Mouse (Mus musculus) limb, embryonic 11.5 days (tissue): Measurements from ENCODE around the gene Unc93a2. TPM values are rescaled to one million over a fixed set of nuclear protein-coding genes. Genes with fewer than 3 reads are reported as not detected.
A peak's percentile ranks its signal among the peaks of the same experiment; 100 is the strongest.
"Not testable (repeated sequence)": the region's sequence is repeated elsewhere in the genome, so short reads cannot be mapped to it uniquely, and the experiment has no call there.

Experiments
- ATAC-seq: fragments of 200-750 bp; cut with Nextera tagmentation; 2 replicates; pipeline ENCODE4 v1.8.0; 2017; ENCODE audit warnings: low read depth; ENCODE audit not compliant: insufficient number of reproducible peaks, low FRiP score, low TSS enrichment
- DNase-seq: peaks from one replicate; pipeline ENCODE4 v3.0.0-alpha.2; 2015; ENCODE audit warnings: low spot score
- H3K27ac ChIP-seq: fragments of 300-500 bp; sonication (generic); replicated peaks from 2 replicates; pipeline ENCODE4 v1.5.1; 2014; ENCODE audit warnings: low read depth, mild to moderate bottlenecking, low read length
- H3K27me3 ChIP-seq: fragments of 300-500 bp; sonication (generic); 2 replicates; pipeline ENCODE4 v1.6.1; 2014; ENCODE audit warnings: mild to moderate bottlenecking, low read length, mixed read lengths; ENCODE audit not compliant: control insufficient read depth, insufficient read depth
- H3K36me3 ChIP-seq: fragments of 300-500 bp; sonication (generic); 2 replicates; pipeline ENCODE4 v1.6.1; 2014; ENCODE audit warnings: mild to moderate bottlenecking, low read length, moderate library complexity, mixed read lengths; ENCODE audit not compliant: control insufficient read depth, insufficient read depth
- H3K4me1 ChIP-seq: fragments of 300-500 bp; sonication (generic); 2 replicates; pipeline ENCODE4 v1.6.1; 2014; ENCODE audit warnings: low read length, mixed read lengths; ENCODE audit not compliant: control insufficient read depth, insufficient read depth
- H3K4me2 ChIP-seq: fragments of 300-500 bp; sonication (generic); 2 replicates; pipeline ENCODE4 v1.6.1; 2014; ENCODE audit warnings: low read depth, mild to moderate bottlenecking, moderate library complexity; ENCODE audit not compliant: severe bottlenecking
- H3K4me3 ChIP-seq: fragments of 300-500 bp; sonication (generic); 2 replicates; pipeline ENCODE4 v1.5.1; 2014; ENCODE audit warnings: low read depth, low read length
- H3K9ac ChIP-seq: fragments of 300-500 bp; sonication (generic); 2 replicates; pipeline ENCODE4 v1.6.1; 2014; ENCODE audit warnings: mild to moderate bottlenecking, low read length
- H3K9me3 ChIP-seq: fragments of 300-500 bp; sonication (generic); 2 replicates; pipeline ENCODE4 v1.6.1; 2016; ENCODE audit warnings: low read length; ENCODE audit not compliant: control insufficient read depth
- WGBS: fragments of 180-500 bp; shearing (Covaris S2); extraction: QIAGEN DNeasy Blood & Tissue Kit; methylation state at CpG from one replicate; pipeline ENCODE4 v1.1.7; 2014; 5-methylcytosine and 5-hydroxymethylcytosine counted together
- polyA plus RNA-seq: library from polyadenylated mRNA; unstranded; fragments of >200 nt; fragmentation: Nextera tagmentation; extraction: Ambion mirVana; gene quantifications from 2 replicates; pipeline ENCODE4 v1.2.1, GENCODE M21; 2014

Unc93a2 gene
- not detected in 2 replicates for polyA plus RNA-seq

DNA sequence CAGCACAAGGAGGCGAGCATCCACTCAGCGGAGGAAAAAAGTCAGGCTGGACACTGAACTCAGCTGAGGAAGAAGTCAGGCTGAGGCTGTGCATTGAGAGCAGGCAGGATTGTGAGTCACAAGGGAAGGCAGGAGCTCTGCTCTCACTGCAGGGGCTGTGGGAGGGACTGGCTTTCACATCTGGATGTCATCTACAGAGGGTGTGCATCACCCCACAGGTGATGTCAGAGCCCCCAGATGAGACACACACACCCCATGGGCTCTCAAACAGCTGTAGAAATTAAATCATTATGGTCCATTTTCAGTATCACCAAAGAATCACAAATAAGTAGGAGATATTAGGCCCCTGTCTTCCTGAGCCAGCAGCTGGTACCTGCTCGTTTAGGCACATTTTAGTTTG is at the start of gene Unc93a2:
Gene Unc93a2 (minus strand): TSS at position 101 of the 400 bp plus-strand sequence.
- H3K4me1 ChIP-seq, H3K27me3 ChIP-seq, H3K4me3 ChIP-seq, H3K27ac ChIP-seq, DNase-seq, H3K9ac ChIP-seq, ATAC-seq, H3K4me2 ChIP-seq, H3K9me3 ChIP-seq, H3K36me3 ChIP-seq: not testable (repeated sequence)
- WGBS, result 82% methylated on average over 3 of the region's 3 CpGs

DNA sequence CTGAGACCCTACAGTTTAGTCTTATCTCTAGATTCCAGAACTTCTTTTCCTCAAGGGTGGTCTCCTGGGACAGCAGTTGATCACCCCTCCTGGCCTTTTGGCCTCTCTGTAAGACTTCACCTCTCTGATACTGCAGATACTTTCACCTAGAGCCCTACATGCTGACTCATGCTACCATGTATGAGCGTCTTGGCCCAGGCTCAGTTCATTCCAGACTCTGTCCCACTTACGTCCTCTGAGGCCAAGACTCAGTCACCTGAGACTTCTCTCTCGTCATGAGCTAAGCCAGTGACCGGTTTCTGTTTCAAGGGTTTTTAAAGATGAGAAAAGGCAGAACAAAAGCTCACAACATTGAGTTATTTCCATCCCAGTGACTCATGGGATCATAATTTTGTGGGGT is 48.9 kb upstream of the Unc93a2 start:
- not testable (repeated sequence) for H3K4me2 ChIP-seq, ATAC-seq, H3K36me3 ChIP-seq, H3K27ac ChIP-seq, H3K9ac ChIP-seq, DNase-seq, H3K4me1 ChIP-seq, H3K9me3 ChIP-seq, H3K4me3 ChIP-seq, H3K27me3 ChIP-seq
- WGBS, result 92% methylated on average over 4 of the region's 4 CpGs

DNA sequence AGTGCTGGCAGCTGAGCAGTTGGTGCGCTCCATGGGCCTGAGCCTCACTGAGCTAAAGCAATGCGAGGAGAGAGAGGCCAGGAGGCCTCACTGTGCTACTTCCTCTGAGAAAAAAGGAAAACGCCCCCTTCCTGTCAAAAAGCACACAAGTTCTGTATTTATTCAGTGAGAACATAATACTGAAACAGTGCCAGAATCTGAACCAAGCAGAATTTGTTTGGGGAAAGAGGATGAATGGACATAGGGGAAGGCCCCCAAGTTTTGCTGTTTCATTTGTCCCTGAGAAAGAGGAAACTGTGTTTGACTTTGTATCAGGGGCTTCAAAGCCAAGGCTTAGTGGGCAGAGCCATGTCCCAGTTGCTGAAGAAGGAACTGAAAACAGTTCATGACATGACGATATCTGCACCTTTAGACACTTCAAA is 45.0 kb upstream of the Unc93a2 start:
- WGBS, result 83% methylated on average over 4 of the region's 4 CpGs
- not testable (repeated sequence) for H3K4me1 ChIP-seq

DNA sequence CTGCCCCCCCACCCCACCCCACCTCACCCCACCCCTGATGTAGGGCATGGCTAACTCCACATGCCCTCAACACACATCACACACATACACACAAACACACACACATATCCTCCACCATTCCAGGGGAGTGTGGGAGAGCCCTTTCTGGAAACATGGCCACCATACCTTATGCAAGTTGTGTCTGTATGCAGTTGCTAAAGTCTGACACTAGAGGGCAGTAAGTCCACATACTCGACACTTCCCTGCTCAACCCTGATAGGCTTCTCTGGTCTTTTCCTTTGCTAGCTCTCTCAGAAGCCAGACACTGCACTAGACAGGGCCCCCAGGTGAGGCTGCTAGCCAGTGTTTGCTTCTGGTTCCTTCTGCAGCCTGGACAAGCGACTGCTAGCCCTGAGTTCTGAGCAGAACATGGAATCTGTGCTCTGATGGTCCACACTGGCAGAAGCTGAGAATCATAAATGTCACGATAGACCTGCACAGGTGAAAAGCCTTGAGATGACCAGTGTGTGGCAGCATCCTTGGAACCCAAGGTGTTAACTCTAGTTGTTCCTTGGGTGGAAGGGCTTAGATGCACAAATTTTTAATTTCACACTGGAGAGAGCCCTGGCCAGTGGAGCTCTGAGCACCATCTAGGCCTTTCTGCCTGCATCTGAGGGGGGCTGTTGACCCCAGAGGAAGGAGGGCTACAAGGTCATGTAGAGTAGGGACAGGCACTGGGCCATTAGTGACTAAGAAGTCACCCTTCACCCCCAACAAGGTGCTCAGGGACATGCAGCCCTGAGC is 35.1 kb upstream of the Unc93a2 start:
- WGBS, result 33% methylated on average over 3 of the region's 3 CpGs
- not testable (repeated sequence) for H3K27me3 ChIP-seq, H3K4me1 ChIP-seq, H3K9ac ChIP-seq, H3K4me2 ChIP-seq, H3K27ac ChIP-seq, DNase-seq, H3K36me3 ChIP-seq, H3K4me3 ChIP-seq, H3K9me3 ChIP-seq
- ATAC-seq, result peak; percentile 60; the same call in 1 of the 2 replicates

More for the DNA sequence above, 45.0 kb upstream of the Unc93a2 start:
- ATAC-seq, H3K9me3 ChIP-seq, H3K27me3 ChIP-seq, H3K36me3 ChIP-seq, H3K9ac ChIP-seq, H3K4me2 ChIP-seq, H3K27ac ChIP-seq, H3K4me3 ChIP-seq, DNase-seq: not testable (repeated sequence)

DNA sequence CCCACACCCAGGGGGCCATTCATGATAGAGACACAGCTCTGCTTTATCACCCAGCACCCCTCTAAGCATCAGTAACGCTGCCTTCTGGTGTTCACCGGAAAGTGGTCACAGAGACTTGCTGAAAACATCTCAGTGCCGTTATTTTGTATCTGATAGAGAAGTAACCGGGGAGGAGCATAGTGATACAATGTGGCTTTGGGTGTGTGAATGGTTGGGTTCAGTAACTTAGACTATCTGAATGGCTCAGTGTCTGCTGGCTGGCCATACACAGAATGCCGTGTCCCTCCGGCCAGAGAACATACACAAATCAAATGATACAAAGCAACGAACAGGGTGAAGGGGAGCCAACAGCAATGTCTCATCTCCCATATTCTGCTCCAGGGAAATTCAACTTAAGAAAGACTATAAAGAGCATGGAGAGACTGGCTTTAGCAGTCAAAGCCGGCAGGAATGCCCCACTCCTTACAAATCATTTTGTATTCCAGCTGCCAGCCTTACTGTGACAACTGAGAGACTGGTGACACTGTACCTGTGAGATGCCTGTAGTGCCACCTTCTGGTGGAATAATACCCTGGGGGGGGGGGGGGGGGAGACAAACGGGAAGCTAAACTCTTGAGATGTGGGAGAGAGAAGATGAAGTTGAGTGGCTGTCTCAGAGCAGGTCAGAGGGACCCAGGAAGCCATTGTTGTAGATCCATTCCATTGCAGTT is 29.5 kb upstream of the Unc93a2 start:
- H3K4me2 ChIP-seq, H3K36me3 ChIP-seq, DNase-seq, H3K4me3 ChIP-seq, H3K9ac ChIP-seq, H3K4me1 ChIP-seq, H3K9me3 ChIP-seq, H3K27me3 ChIP-seq, H3K27ac ChIP-seq, ATAC-seq: not testable (repeated sequence)
- WGBS, result 94% methylated on average over 7 of the region's 9 CpGs

DNA sequence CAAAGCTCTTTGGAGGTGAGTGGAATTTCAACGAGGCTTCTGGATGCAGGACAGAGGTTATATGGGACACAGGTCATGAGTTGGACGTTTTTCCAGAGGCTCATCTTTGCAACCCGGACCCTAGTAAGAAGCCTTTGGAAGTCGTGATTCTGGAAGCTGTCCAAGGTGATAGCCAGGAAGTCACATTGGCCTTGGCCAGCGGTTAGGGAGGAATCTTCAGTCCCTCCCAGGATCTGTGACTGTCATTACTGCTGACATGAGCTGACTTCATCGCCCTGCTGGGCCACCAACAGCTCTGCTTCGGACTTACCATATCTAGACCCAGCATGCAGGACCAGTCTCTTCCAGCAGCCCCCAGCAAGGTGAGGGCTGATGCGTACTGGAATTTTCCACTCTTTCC is 28.1 kb upstream of the Unc93a2 start:
- ATAC-seq, H3K27ac ChIP-seq, H3K9me3 ChIP-seq, H3K9ac ChIP-seq, H3K4me3 ChIP-seq, H3K36me3 ChIP-seq, H3K4me1 ChIP-seq, H3K27me3 ChIP-seq, H3K4me2 ChIP-seq, DNase-seq: not testable (repeated sequence)
- WGBS, result 79% methylated on average over 8 of the region's 8 CpGs

DNA sequence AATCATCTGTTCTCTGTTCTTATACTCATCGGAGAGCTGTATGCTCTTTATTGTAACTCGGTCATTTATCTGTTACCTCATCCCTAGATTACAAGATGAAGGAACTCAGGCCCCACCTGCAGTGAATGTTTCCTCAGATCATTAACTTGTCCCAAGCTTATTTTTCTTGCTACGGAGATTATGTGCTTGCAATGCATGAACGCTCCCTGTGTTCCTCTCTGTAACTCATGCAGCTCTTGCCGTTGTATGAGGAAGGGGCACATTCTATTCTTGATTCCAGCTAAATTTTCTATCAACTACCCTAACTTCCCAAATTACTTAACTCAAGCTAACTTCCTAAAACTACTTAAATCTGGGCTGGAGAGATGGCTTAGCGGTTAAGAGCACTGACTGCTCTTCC is 14.5 kb upstream of the Unc93a2 start:
- WGBS, result 88% methylated on average over 6 of the region's 6 CpGs
- DNase-seq, result not testable (repeated sequence)

DNA sequence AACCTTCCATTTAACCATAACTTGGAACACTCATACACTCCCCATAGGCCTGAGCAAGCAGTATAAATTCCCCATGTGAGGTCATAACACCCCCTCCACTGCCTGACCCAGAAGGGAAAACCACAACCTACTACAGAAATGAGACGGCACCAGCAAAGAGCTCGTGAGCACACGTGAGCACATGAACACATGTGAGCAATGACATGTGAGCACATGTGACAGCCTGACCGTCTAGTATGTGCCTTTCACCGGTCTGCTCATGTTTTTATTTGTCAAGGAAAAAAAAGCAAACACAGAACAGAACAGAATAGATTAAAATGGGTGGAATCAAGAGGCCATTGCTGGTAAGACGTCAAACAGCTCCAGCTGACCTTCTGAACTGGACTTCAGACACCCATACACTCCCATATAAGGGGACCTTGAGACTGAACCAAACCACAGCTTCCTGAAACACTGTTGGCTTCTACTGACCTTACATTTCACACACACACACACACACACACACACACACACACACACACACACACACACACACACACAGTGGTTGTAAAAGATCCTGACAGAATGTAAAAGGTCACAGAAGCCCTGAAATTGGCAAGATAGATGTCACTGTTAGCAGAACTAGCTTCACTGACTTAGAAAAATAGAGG is 13.1 kb upstream of the Unc93a2 start:
- H3K27ac ChIP-seq, H3K4me3 ChIP-seq, H3K4me2 ChIP-seq, H3K9ac ChIP-seq, DNase-seq, H3K36me3 ChIP-seq, H3K27me3 ChIP-seq, H3K4me1 ChIP-seq, H3K9me3 ChIP-seq, ATAC-seq: not testable (repeated sequence)
- WGBS, result 89% methylated on average over 6 of the region's 6 CpGs

More for the DNA sequence above, 14.5 kb upstream of the Unc93a2 start:
- H3K4me1 ChIP-seq, H3K36me3 ChIP-seq, H3K9ac ChIP-seq, H3K4me2 ChIP-seq, H3K27ac ChIP-seq, H3K9me3 ChIP-seq, H3K27me3 ChIP-seq, H3K4me3 ChIP-seq, ATAC-seq: not testable (repeated sequence)
